Mouse (Mus musculus): ENCODE data around the gene Cst12. TPM values are rescaled to one million over a fixed set of nuclear protein-coding genes. Genes with fewer than 3 reads are reported as not detected.
"Not testable (repeated sequence)": the region's sequence is repeated elsewhere in the genome, so short reads cannot be mapped to it uniquely, and the experiment has no call there.

Cst12 gene
- total and polyA plus RNA-seq, 3 experiments: not detected

GRCm38 (mm10) chr2:148763648-148764388 is 25.3 kb upstream of the Cst12 start:
- Histone ChIP-seq H3K4me1 (ENCODE audit: insufficient read depth, low read depth, low read length) (no peaks in the 10 kb centered on the region), H3K36me3 (replicated peaks) (no peaks in the 10 kb centered on the region), H3K27me3 (ENCODE audit: insufficient read depth, low read length) (no peaks in the 10 kb centered on the region), H3K4me3 (ENCODE audit: low read depth, low read length) (no peak overlapping the region), H3K9me3 (replicated peaks) (no peaks in the 10 kb centered on the region)
- TF ChIP-seq GATA2 (IDR thresholded peaks at IDR 0.05; ENCODE audit: borderline replicate concordance, low read depth, low read length) (no peak), GATA1 (IDR thresholded peaks at IDR 0.05; ENCODE audit: borderline replicate concordance, low read length) (no peak), TAL1 (conservative IDR thresholded peaks at IDR 0.05; ENCODE audit: low read depth, low read length) (no peak), POLR2AphosphoS5 (IDR thresholded peaks at IDR 0.05; ENCODE audit: insufficient replicate concordance, low read depth, low read length) (no peak), CTCF (IDR thresholded peaks at IDR 0.05; ENCODE audit: low read depth, low read length) (no peak)
- ATAC-seq (ENCODE audit: extremely low read depth, insufficient number of reproducible peaks, low FRiP score, poor library complexity, severe bottlenecking) (no peak), DNase-seq (ENCODE audit: low spot score) (no peak)

- H3K36me3 ChIP-seq (replicated peaks); H3K4me1 ChIP-seq (ENCODE audit: insufficient read depth, low read depth, low read length); H3K27me3 ChIP-seq (ENCODE audit: insufficient read depth, low read length); DNase-seq (ENCODE audit: low spot score); ATAC-seq (ENCODE audit: extremely low read depth, insufficient number of reproducible peaks, low FRiP score, poor library complexity, severe bottlenecking); H3K4me3 ChIP-seq (ENCODE audit: low read depth, low read length); H3K9me3 ChIP-seq (replicated peaks): not testable (repeated sequence)
Observed at GRCm38 (mm10) chr2:148771397-148771796, 17.8 kb upstream of the Cst12 start, which contains the start of gene Cst11. TSS of gene Cst11 (minus strand) at chr2:148771497.

- H3K27me3 ChIP-seq (ENCODE audit: insufficient read depth, low read length): no peaks in the 10 kb centered on the region
- TF ChIP-seq POLR2AphosphoS5 (IDR thresholded peaks at IDR 0.05; ENCODE audit: insufficient replicate concordance, low read depth, low read length) (no peak), TAL1 (conservative IDR thresholded peaks at IDR 0.05; ENCODE audit: low read depth, low read length) (no peak), GATA2 (IDR thresholded peaks at IDR 0.05; ENCODE audit: borderline replicate concordance, low read depth, low read length) (no peak), CTCF (IDR thresholded peaks at IDR 0.05; ENCODE audit: low read depth, low read length) (no peak), GATA1 (IDR thresholded peaks at IDR 0.05; ENCODE audit: borderline replicate concordance, low read length) (no peak)
- no peaks in the 10 kb centered on the region for H3K36me3 ChIP-seq (replicated peaks)
- DNase-seq (ENCODE audit: low spot score): no peak
- H3K4me1 ChIP-seq (ENCODE audit: insufficient read depth, low read depth, low read length): no peaks in the 10 kb centered on the region
- no peak for ATAC-seq (ENCODE audit: extremely low read depth, insufficient number of reproducible peaks, low FRiP score, poor library complexity, severe bottlenecking)
- H3K4me3 ChIP-seq (ENCODE audit: low read depth, low read length): no peak within 1 kb of the TSS
- H3K9me3 ChIP-seq (replicated peaks): no peaks in the 10 kb centered on the region
Observed at GRCm38 (mm10) chr2:148781709-148782108, 7.5 kb upstream of the Cst12 start, which contains the start of gene 8030411F24Rik. TSS of gene 8030411F24Rik (plus strand) at chr2:148782009.

GRCm38 (mm10) chr2:148798485-148798884 is 9.3 kb downstream of the Cst12 start, which contains the start of gene Cst8:
TSS of gene Cst8 (plus strand) at chr2:148798785.
- H3K36me3 ChIP-seq (replicated peaks): no peaks in the 10 kb centered on the region
- no peaks in the 10 kb centered on the region for H3K4me1 ChIP-seq (ENCODE audit: insufficient read depth, low read depth, low read length)
- H3K4me3 ChIP-seq (ENCODE audit: low read depth, low read length): no peak within 1 kb of the TSS
- ATAC-seq (ENCODE audit: extremely low read depth, insufficient number of reproducible peaks, low FRiP score, poor library complexity, severe bottlenecking): no peak
- no peaks in the 10 kb centered on the region for H3K27me3 ChIP-seq (ENCODE audit: insufficient read depth, low read length)
- H3K9me3 ChIP-seq (replicated peaks): no peaks in the 10 kb centered on the region
- TF ChIP-seq TAL1 (conservative IDR thresholded peaks at IDR 0.05; ENCODE audit: low read depth, low read length) (no peak), GATA2 (IDR thresholded peaks at IDR 0.05; ENCODE audit: borderline replicate concordance, low read depth, low read length) (no peak), CTCF (IDR thresholded peaks at IDR 0.05; ENCODE audit: low read depth, low read length) (no peak), GATA1 (IDR thresholded peaks at IDR 0.05; ENCODE audit: borderline replicate concordance, low read length) (no peak), POLR2AphosphoS5 (IDR thresholded peaks at IDR 0.05; ENCODE audit: insufficient replicate concordance, low read depth, low read length) (no peak)
- no peak for DNase-seq (ENCODE audit: low spot score)

GRCm38 (mm10) chr2:148801491-148801921 is 12.3 kb downstream of the Cst12 start:
- no peaks in the 10 kb centered on the region for H3K27me3 ChIP-seq (ENCODE audit: insufficient read depth, low read length)
- TF ChIP-seq GATA2 (IDR thresholded peaks at IDR 0.05; ENCODE audit: borderline replicate concordance, low read depth, low read length): no peak
- TF ChIP-seq POLR2AphosphoS5 (IDR thresholded peaks at IDR 0.05; ENCODE audit: insufficient replicate concordance, low read depth, low read length): no peak
- TF ChIP-seq TAL1 (conservative IDR thresholded peaks at IDR 0.05; ENCODE audit: low read depth, low read length): no peak
- no peak for TF ChIP-seq CTCF (IDR thresholded peaks at IDR 0.05; ENCODE audit: low read depth, low read length)
- TF ChIP-seq GATA1 (IDR thresholded peaks at IDR 0.05; ENCODE audit: borderline replicate concordance, low read length): no peak
- H3K36me3 ChIP-seq (replicated peaks): no peaks in the 10 kb centered on the region
- no peak overlapping the region for H3K4me3 ChIP-seq (ENCODE audit: low read depth, low read length)
- no peak for DNase-seq (ENCODE audit: low spot score)
- no peak for ATAC-seq (ENCODE audit: extremely low read depth, insufficient number of reproducible peaks, low FRiP score, poor library complexity, severe bottlenecking)
- no peaks in the 10 kb centered on the region for H3K9me3 ChIP-seq (replicated peaks)
- no peaks in the 10 kb centered on the region for H3K4me1 ChIP-seq (ENCODE audit: insufficient read depth, low read depth, low read length)

GRCm38 (mm10) chr2:148806696-148807095 is 17.5 kb downstream of the Cst12 start:
- Histone ChIP-seq H3K9me3 (replicated peaks) (no peaks in the 10 kb centered on the region), H3K27me3 (ENCODE audit: insufficient read depth, low read length) (no peaks in the 10 kb centered on the region), H3K4me1 (ENCODE audit: insufficient read depth, low read depth, low read length) (no peaks in the 10 kb centered on the region), H3K4me3 (ENCODE audit: low read depth, low read length) (no peak overlapping the region), H3K36me3 (replicated peaks) (no peaks in the 10 kb centered on the region)
- TF ChIP-seq CTCF (IDR thresholded peaks at IDR 0.05; ENCODE audit: low read depth, low read length): no peak
- no peak for TF ChIP-seq GATA2 (IDR thresholded peaks at IDR 0.05; ENCODE audit: borderline replicate concordance, low read depth, low read length)
- no peak for TF ChIP-seq POLR2AphosphoS5 (IDR thresholded peaks at IDR 0.05; ENCODE audit: insufficient replicate concordance, low read depth, low read length)
- no peak for TF ChIP-seq GATA1 (IDR thresholded peaks at IDR 0.05; ENCODE audit: borderline replicate concordance, low read length)
- no peak for TF ChIP-seq TAL1 (conservative IDR thresholded peaks at IDR 0.05; ENCODE audit: low read depth, low read length)
- ATAC-seq (ENCODE audit: extremely low read depth, insufficient number of reproducible peaks, low FRiP score, poor library complexity, severe bottlenecking) (no peak), DNase-seq (ENCODE audit: low spot score) (no peak)
